Mouse (Mus musculus): ENCODE data around the gene Rab11fip4.

Rab11fip4 gene

DNA sequence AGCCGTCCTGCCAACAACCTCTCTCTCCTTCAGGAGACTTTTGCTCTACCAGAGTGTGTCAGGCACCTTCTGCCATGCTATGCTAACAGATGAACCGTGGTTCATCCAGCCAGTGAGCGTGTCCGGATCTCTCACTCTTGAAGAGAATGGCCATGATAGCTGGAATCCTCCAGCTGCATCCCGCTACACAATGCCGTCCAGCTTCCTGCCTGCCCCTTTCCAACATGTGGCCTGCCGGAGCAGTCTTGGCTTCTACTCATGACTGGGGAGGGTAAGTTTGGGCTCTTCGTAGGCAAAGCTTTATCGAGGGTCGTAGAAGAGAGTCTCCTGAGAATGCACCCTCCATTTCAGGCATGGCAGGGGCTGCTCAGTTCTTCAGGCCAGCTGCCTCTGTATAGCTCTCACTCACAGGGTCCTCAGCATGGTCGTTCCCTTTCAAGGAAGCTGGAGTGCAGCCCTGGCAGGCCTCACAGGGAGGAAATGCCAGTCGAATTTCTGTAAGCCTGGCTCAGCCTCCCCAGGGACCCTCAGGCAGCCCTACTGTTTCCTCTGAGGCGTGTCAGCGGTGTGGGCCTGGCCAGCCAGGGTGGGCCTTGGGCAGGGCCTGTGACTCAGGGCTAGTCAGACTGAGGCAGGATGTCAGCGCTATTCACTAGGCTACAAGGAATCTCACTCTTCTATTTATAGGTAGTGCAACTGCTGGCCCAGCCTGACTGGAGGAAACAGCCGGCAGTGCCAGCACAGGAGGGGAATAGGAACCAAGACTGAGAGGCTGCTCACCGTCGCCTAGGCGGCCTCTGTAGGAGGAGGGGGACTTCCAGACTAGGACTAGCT is 147.9 kb downstream of the Rab11fip4 start:
- peak in 1 of 2 experiments; percentile 35 for DNase-seq (ENCODE audit: low spot score in 2 of 2)

DNA sequence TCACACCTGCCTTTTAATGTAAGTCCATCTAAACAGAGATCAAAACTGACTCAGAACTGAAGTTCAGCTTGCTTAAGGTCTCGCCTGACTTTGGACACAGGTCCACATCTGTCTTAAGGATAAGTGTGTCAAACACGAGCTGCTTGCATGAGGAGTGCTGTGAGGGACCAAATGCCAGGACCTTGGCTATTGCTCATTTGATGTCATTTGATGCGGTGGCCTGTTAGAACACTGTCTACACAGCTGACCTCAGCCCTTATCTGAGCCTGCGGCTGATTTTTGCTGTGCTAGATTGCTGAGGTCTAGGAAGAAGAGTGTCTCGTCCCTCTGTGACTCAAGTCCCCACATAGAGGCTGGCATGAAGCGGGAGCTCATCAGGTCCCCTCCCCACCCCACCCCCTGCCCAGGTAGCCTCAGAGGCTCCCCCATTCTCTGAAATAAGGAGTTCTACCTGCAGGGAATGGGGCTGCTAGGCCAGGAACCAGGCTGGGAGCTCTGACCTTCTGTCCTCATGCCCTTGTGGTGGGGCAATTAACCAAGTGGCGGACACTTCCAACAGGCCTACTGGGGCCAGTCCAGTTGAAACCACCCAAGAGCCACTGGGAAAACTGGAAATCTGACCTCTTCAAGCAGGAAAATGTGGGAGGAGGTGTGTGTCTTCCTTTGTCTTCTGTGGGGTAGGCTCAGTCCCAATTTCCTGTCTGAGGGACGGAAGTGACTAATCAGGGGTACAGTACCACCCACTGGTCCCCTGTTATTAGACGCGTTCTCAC is 149.9 kb downstream of the Rab11fip4 start:
- DNase-seq (ENCODE audit: low spot score in 2 of 2) = no peak

DNA sequence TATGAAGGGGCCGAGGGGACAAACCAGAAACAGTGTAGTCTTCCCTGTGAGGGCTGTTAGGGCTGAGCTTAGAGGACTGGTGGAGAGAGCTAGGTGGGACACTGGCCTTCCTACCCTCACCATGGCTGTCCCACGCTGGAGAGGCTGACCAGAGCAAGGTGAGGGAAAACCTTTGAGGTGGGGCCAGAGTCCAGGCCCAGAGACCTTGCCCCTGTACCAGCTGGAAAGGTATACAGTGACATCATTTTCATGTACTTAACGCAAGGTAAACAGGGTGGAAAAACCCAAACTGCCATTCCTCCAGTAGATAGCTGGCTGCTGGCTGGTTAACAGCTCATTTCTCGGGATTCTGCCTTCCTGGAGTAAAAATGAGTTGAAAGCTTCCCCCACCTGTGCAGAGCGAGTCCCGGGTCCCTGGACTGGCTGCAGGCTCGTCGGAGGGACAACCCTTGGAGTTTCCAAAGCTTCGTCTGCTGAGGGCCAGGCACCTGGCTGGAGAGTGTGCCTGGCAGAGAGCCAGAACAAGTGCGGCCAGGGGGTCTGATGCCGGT is 155.6 kb downstream of the Rab11fip4 start:
- DNase-seq (ENCODE audit: low spot score in 2 of 2) = no peak

Measured in spleen, postnatal 10 days (tissue).